Mouse (Mus musculus): ENCODE results near the gene Zswim5.

DNA sequence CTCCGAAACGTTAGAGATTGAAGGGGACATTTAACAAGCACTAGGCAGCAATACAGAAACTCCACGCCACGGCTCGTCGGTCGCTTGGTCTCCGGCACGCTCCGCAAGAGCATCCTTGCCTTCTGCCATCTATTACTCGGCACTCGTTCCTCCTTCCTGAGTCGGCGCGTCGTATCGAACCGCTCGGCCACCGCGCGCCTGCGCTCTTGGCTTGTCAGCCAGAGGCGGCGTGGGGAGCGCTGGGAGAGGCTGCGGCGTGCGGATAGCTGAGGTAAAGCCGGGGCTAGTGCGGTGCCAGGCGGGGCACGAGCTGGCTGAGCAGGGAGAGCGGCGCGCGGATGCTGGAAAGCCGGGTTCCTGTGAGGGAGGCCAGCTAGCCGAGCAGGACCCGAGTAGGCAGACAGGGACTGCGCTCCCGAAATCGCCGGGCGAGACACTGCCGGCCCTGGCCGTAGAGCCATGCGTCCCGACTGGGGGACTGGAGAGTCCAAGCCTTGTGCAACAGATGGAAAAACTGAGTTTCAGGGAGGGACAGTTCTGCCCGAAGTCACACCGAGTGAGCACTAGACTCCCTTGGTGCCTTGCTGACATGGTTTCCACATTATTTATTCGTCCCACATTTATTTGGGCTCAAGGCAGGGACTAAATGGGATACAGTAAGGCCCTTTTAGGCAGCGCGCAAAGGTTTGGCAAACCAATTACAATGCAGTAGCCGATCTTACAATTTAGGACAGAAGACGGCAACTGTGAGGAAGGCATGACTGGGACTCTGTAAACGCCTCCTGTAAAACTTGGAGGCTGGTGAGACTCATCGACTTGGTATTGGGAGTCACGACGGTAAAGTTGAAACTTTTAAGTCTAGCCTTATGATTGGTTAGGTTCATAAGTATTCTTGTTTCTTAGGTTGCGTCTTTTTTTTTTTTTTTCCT, 142.3 kb downstream of the Zswim5 start, which contains the start of gene Eif2b3:
- no peak for TF ChIP-seq ZC3H11A (IDR thresholded peaks at IDR 0.05; ENCODE audit: borderline replicate concordance, low read depth, low read length)
- no peak for TF ChIP-seq MAFK (IDR thresholded peaks at IDR 0.05; ENCODE audit: insufficient read depth, low read depth, low read length)
